8 mouse cellular contexts compared by ENCODE assay signal in genomic region chr7:139085629-139086194, GRCm38 (mm10). TPM values are rescaled to one million over a fixed set of nuclear protein-coding genes. Genes with fewer than 3 reads are reported as not detected.
A peak's percentile ranks its signal among the peaks of the same experiment; 100 is the strongest.
DNase-seq lines count a peak whose midpoint lies in the region; ATAC-seq and TF ChIP-seq lines count a peak whose summit lies in the region.

Gene Dpysl4 (plus strand): TSS chr7:139086001.

- no peaks in the 10 kb centered on the region for H3K4me1 ChIP-seq in kidney, adult 2 months (ENCODE audit: control insufficient read depth, insufficient read depth, low read length)
- peaks cover 23% of the 10 kb centered on the region for H3K4me1 ChIP-seq in midbrain, embryonic 14.5 days (ENCODE audit: control insufficient read depth, insufficient read depth, low read length)
- peaks cover 9% of the 10 kb centered on the region for H3K4me1 ChIP-seq in testis, adult 2 months (ENCODE audit: control insufficient read depth, insufficient read depth, low read length)

- peak; percentile 84 for DNase-seq in adrenal gland, postnatal 14 days
- DNase-seq in embryo, embryonic 10 days (ENCODE audit: low spot score): peak; percentile 91
- peak; percentile 93 for DNase-seq in heart, adult 11 months
- DNase-seq in kidney, adult 2 months: peak; percentile 19
- DNase-seq in left cerebral cortex, postnatal 4 days: peak; percentile 90
- peak; percentile 95 for DNase-seq in midbrain, embryonic 14.5 days
- no peak for DNase-seq in T-cell, adult 2 months (ENCODE audit: low spot score)

- no peaks in the 10 kb centered on the region for H3K9me3 ChIP-seq in midbrain, embryonic 14.5 days (ENCODE audit: control insufficient read depth, low read length)

- peak within 1 kb of the TSS; percentile 98 for H3K9ac ChIP-seq in midbrain, embryonic 14.5 days (replicated peaks; ENCODE audit: low read length)

- H3K4me2 ChIP-seq in midbrain, embryonic 14.5 days (ENCODE audit: low read length): peak within 1 kb of the TSS; percentile 85

- TF ChIP-seq POLR2A in kidney, adult 2 months (IDR thresholded peaks at IDR 0.05; ENCODE audit: low read depth, low read length): no peak
- peak; percentile 49; the same call in 1 of the 2 replicates for TF ChIP-seq POLR2A in testis, adult 2 months (IDR thresholded peaks at IDR 0.05; ENCODE audit: control insufficient read depth, low read depth, low read length)

- WGBS in kidney, adult 2 months: 9% methylated on average over 32 of the region's 32 CpGs
- WGBS in midbrain, embryonic 14.5 days: 6% methylated on average over 32 of the region's 32 CpGs

- H3K4me3 ChIP-seq in kidney, adult 2 months (ENCODE audit: insufficient read depth, low read depth, low read length): peak within 1 kb of the TSS; percentile 21; the same call in 1 of the 2 replicates
- peak within 1 kb of the TSS; percentile 85 for H3K4me3 ChIP-seq in midbrain, embryonic 14.5 days (replicated peaks; ENCODE audit: low read depth, low read length)
- H3K4me3 ChIP-seq in testis, adult 2 months (ENCODE audit: control insufficient read depth, low read depth, low read length): peak within 1 kb of the TSS; percentile 89

- no peak within 1 kb of the TSS for H3K27ac ChIP-seq in kidney, adult 2 months (ENCODE audit: insufficient read depth, low read depth, low read length)
- H3K27ac ChIP-seq in midbrain, embryonic 14.5 days (replicated peaks; ENCODE audit: low read depth, low read length): peak within 1 kb of the TSS; percentile 89
- H3K27ac ChIP-seq in testis, adult 2 months (ENCODE audit: control insufficient read depth, insufficient read depth, low read depth, low read length): peak within 1 kb of the TSS; percentile 50

- intact Hi-C loops in left cerebral cortex, postnatal 4 days (cut with DNase I): no loop called here

- H3K36me3 ChIP-seq in kidney, adult 2 months (ENCODE audit: control insufficient read depth, insufficient read depth, low read length): no peaks in the 10 kb centered on the region
- peaks cover 16% of the 10 kb centered on the region for H3K36me3 ChIP-seq in midbrain, embryonic 14.5 days (ENCODE audit: control insufficient read depth, insufficient read depth, low read length)
- no peaks in the 10 kb centered on the region for H3K36me3 ChIP-seq in testis, adult 2 months (ENCODE audit: control insufficient read depth, insufficient read depth, low read length)

- no peaks in the 10 kb centered on the region for H3K27me3 ChIP-seq in kidney, adult 2 months (replicated peaks; ENCODE audit: control insufficient read depth, insufficient read depth, low read length)
- H3K27me3 ChIP-seq in midbrain, embryonic 14.5 days (ENCODE audit: control insufficient read depth, insufficient read depth, low read length): no peaks in the 10 kb centered on the region
- H3K27me3 ChIP-seq in testis, adult 2 months (ENCODE audit: control insufficient read depth, insufficient read depth, low read length): no peaks in the 10 kb centered on the region

- ATAC-seq in midbrain, embryonic 14.5 days (ENCODE audit: low FRiP score, low TSS enrichment): peak; percentile 87

- TF ChIP-seq CTCF in kidney, adult 2 months (conservative IDR thresholded peaks at IDR 0.05; ENCODE audit: insufficient read depth, insufficient read length, low read depth, low read length): no peak
- TF ChIP-seq CTCF in testis, adult 2 months (IDR thresholded peaks at IDR 0.05; ENCODE audit: control insufficient read depth, insufficient read depth, insufficient replicate concordance, low read depth, low read length): no peak

RNA-seq across cellular contexts. Expression of gene Dpysl4, which starts in this region (rescaled TPM):
- total RNA-seq in adrenal gland, postnatal 14 days (2021): 3.4 and 4.0 TPM in 2 replicates
- 0.23 and 0.25 TPM in 2 replicates for polyA plus RNA-seq in kidney, adult 2 months (2012; rRNA removed)
- 100 to 1,000 TPM; 101 to 108 TPM for total RNA-seq in left cerebral cortex, postnatal 4 days (2021)
- 215 and 238 TPM in 2 replicates for polyA plus RNA-seq in midbrain, embryonic 14.5 days (2014; fragmentation: Nextera tagmentation; extraction: Ambion mirVana)
- polyA plus RNA-seq in testis, adult 2 months (2012; rRNA removed): 13.1 and 13.6 TPM in 2 replicates

Comparison
In these comparisons a context has a peak if more than half of its experiments do, and no peak if none do; other contexts are left out.
1. RNA of gene Dpysl4 (total RNA-seq): 101 to 108 TPM in left cerebral cortex, postnatal 4 days; 3.4 to 4.0 TPM in adrenal gland, postnatal 14 days; every median in the first group is over 10 times any median in the second.
2. RNA of gene Dpysl4 (polyA plus RNA-seq): 215 to 238 TPM in midbrain, embryonic 14.5 days; 13.1 to 13.6 TPM in testis, adult 2 months and 0.23 to 0.25 TPM in kidney, adult 2 months; every median in the first group is over 10 times any median in the second.
3. Peak in DNase-seq and H3K4me3 ChIP-seq in kidney, adult 2 months; RNA of the gene not detected or under 1 TPM.
4. H3K4me3 ChIP-seq: peak in every context shown above with its lines; median percentile 89 in testis, adult 2 months; 85 in midbrain, embryonic 14.5 days; 21 in kidney, adult 2 months.